Mouse (Mus musculus): Measurements from ENCODE around the gene Mical3.

Mical3 gene

DNA sequence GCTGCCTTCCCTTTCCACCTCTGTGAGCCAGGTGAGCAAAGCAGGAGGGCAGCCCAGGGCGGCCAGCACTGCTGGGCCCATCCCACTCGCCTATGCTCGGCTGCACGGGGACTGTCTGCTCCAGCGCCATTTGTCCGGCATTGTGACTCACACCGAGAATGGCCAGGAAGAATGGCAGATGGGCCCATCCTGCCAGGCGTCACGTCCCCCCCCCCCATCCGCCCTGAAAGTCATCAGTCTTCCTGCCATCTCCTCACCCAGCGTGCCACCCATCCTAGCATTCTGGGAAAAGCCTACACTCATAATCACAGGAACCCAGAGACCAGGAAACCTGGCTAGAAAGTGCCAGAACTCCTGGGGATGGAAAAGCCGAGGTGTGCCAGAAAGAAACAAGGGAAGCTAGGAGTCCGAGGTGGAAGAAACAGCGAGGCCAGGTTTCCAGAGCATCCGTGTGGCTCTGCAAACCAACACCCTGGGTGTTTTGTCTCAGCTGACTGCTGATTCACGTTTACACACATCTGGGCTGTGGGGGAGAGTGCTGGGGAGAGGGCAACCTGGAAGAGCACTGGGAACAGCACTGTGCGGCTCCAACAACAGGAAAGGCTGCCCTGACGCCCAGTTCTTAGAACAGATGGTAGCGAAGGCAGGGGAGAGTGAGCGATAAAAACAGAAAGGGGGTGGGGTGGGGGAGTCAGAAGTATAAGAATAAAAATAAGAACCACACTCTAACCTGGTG is 85.3 kb downstream of the Mical3 start:
- DNase-seq, result peak; percentile 30

DNA sequence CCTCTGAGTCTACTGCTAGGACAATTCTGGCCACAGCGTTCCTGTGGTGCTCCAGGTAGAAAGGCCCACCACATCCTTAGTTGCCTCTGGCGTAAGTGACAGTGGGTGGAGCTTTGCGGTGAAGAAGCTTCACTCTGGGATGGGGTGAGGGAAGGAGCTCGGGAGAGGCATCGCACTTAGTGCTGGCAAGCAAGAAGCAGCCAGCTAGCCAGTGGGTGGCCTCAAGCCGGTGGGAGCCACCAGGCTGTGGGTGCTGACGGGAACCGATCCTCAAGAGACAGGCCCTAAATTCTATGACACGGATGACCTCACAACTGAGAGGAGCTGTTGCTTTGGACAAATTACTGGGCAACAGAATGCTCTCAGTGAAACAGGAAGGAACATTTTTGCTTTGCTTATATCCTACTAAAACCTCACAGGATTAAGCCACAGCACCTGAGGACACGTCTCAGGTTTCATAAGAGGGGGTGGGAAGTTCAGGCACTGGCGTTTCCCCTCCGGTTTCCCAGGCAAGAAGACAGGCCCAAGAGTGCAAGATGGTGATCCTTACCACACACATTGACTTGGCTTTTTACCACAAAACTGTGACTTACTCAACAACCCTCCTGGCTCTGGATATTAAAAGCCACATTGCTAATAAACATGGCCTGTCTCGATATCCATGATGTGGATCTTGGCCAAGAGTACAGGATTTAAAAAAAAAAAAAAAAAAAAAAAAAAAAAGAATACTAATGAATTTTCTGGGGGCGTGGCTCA is 87.2 kb downstream of the Mical3 start:
- DNase-seq, result no peak

DNA sequence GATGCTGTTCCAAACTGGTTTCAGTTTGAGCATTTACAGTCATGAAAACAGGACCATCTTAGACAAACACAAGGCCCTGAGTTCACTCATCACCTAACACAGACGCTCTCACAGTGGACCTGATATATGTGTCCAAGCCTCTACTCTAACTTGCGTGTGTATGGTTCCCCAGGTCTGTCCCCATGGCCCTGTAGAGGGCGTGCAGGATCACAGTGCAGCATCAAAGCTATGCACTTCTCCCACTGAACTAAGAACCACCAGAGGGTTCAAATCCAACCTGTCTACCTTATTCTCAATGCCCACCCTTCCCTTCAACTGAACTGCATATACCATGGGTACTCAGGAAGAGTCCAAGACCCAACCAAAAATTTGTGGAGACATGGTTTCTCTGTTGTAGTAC is 91.1 kb downstream of the Mical3 start:
- DNase-seq, result no peak

- no peak for DNase-seq
Measured at GRCm38 (mm10) chr6:121039286-121039685, 91.5 kb downstream of the Mical3 start.

- no peak for DNase-seq
Measured at GRCm38 (mm10) chr6:121037086-121037485, 93.7 kb downstream of the Mical3 start.

DNA sequence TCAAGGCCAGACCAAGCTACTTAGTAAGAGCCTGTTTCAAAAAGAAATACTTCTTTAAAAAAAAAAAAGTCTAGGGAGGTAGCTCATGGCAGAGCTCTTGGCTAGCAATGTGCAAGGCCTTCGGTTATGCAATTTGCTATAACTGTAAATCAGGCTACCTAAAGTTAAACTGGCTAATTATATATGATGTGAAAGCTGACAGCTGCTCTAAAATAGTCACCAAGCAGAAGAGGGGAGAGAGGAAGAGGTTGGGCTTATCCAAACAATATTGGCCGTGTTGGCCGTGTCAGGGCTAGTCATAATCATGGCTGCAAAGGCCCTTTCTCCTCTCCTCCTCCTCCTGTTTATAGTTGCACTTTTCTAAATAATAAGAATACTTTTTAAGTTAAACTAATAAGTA is 94.9 kb downstream of the Mical3 start:
- no peak for DNase-seq

GRCm38 (mm10) chr6:121035268-121035667 is 95.5 kb downstream of the Mical3 start:
- no peak for DNase-seq

- no peak for DNase-seq
Measured at GRCm38 (mm10) chr6:121033250-121033649, 97.5 kb downstream of the Mical3 start.

GRCm38 (mm10) chr6:121031370-121031769 is 99.4 kb downstream of the Mical3 start:
- no peak for DNase-seq

GRCm38 (mm10) chr6:121029897-121030589 is 100.8 kb downstream of the Mical3 start:
- no peak for DNase-seq

DNA sequence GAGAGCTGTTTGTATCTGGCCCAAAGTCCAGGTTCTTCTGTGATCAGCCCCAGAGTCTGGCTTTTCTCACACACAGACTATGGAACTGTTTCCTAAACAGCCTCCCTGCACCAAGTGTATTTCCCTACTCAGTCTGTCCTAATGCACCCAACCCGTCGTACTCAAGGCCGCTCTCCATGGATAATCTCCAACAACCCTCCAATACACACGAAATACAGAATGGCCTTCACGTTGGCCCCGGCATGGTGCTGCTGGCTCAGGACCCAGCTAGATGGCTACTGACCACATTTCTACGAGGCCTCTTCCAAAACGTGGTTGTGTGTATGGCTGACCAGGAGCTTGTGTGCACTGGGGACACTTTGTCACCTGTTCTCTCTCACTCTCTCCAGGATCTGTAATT is 102.3 kb downstream of the Mical3 start:
- DNase-seq, result no peak

GRCm38 (mm10) chr6:121027314-121027713 is 103.5 kb downstream of the Mical3 start:
- DNase-seq, result no peak

DNA sequence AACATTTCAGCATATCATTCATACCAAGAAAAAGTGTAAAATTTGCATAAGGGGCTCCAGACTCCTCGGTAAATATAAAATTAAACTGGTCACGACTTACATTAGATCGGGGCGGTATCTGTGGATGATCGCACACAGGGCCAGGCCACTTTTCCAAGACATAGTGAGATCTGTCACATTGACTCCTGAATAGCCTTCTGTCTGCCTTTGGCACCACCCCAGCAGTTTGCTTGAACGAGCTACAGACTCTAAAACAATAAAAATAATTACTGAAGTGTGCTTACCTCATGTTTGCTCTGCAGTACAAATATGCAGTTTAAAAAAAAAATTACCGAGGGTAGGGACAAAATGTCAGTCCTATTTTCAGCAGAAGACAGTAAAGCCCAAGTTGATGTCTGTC is 103.9 kb downstream of the Mical3 start:
- no peak for DNase-seq

DNA sequence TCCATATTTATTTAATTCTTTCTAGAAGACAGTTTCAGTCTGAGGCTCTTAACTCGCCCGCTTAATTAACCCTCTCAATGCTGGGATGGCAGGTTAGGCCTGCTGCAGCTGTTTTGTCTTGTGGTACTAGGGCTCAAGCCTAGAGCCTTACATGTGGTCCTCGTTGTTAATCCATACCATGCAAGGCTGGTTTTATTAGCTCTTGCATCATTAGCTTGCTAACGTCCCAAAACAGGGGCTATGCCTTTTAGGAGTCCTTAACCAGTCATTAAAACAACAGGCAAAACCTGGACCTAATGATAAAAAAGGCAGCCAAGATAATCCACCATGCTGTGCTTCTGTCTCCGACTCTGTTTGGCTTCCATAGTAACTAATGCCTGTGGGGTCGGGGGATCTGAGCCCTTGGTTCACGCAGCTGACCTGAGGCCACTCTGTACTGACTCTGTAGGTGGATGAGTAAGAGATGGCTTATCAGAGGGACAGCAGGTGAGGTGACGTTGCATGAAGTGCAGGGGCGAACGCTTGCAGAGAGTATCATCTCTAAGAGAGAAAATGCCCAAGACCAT is 104.7 kb downstream of the Mical3 start:
- no peak for DNase-seq

DNA sequence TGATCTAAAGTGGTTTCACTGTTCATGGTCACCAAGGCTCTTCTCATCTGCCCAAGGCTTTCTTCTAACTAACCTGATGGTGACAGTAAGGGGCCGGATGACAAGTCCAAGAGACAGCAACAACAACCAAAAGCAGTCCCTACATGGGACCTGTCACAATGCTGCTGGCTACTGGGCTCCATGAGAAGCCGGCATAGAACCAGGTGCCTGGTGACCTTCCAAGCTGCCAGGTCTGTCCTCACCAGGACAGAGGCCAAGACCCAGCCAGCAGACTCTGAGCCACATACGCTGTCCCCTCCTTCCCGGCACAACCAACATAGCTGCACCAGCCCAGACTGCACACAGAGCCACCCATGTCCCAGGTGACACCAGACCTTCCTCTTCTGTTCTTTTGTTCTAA is 112.7 kb downstream of the Mical3 start:
- DNase-seq, result no peak

GRCm38 (mm10) chr6:121017436-121018031 is 113.3 kb downstream of the Mical3 start:
- DNase-seq, result peak; percentile 79

GRCm38 (mm10) chr6:121016097-121016496 is 114.7 kb downstream of the Mical3 start:
- no peak for DNase-seq

DNA sequence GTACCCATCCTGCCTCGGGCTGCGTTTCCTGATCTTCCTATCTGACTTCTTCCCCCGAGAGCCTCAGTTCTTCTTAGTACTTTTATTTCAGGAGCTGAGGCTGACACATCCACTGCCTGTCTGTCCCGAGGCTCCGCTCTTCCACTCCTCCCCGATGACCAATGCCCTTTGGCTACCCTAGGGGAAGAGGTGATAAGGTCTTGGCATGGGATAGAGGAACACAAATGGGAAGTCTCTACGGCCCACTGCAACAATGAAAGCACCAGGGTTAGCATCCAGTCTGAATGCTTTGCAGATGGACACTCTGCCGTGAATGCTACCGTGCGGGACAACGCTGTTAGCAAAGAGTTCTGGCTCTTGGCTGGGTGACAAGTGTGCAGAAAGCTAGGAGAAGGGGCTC is 116.5 kb downstream of the Mical3 start:
- no peak for DNase-seq

GRCm38 (mm10) chr6:121013750-121014149 is 117.0 kb downstream of the Mical3 start:
- DNase-seq, result no peak

DNA sequence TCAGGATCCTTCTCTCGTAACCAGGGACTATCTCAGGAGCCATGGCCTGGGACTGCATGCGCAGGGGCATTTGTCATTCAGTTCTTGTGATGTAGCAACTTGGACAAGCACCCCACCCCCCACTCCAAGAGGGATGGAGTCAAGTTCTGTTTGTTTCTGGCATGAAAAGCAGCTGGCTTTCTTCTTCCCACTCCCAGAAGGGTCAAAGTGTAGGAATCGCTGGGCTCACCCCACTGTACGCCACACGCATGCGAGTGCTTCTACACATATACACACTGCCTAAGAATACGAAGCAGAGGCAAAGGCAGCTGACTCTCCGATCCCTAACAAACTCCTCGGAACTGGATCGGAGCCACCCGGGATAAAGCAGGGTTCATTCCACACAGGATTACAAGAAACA is 119.1 kb downstream of the Mical3 start:
- DNase-seq, result no peak

GRCm38 (mm10) chr6:121009651-121010050 is 121.1 kb downstream of the Mical3 start:
- no peak for DNase-seq

- DNase-seq, result no peak
Measured at GRCm38 (mm10) chr6:121004959-121005358, 125.8 kb downstream of the Mical3 start.

DNA sequence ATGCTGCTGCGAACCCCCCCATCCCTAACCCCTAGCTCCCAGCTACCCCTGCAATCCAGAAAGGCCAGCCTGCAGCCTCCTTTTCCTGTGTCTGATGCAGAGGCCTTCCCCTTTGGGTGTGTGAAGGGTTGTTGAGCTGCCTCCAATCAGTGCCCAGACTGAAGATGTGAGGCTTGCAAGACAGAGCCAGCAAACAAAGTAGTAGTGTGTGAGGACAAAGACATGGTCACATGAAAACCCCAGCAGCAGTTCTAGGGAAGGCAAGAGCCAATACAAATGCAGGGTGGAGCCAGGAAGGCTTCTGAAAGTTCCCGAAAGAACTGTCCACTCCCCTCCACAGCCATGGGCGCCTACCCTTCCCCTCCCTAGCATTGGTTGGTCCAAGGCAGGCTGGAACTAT is 127.8 kb downstream of the Mical3 start:
- no peak for DNase-seq

All from kidney, adult 11 months (tissue).